Mouse (Mus musculus) bone marrow, adult 2 months (tissue): ENCODE measurements around the gene Gm8439. TPM values are rescaled to one million over a fixed set of nuclear protein-coding genes. Genes with fewer than 3 reads are reported as not detected.
A peak's percentile ranks its signal among the peaks of the same experiment; 100 is the strongest.

ENCODE experiments used
- H3K27ac ChIP-seq: fragments of 200-500 bp; 2 replicates; pipeline ENCODE4 v1.5.1; 2012; ENCODE audit warnings: low read depth, mild to moderate bottlenecking, control low read depth, inconsistent platforms, low read length; ENCODE audit not compliant: control insufficient read depth, poor library complexity, insufficient read depth
- H3K4me1 ChIP-seq: fragments of 200-500 bp; 2 replicates; pipeline ENCODE4 v1.6.1; 2011; ENCODE audit warnings: low read length; ENCODE audit not compliant: control insufficient read depth, insufficient read depth
- H3K4me3 ChIP-seq: fragments of 200-500 bp; replicated peaks from 2 replicates; pipeline ENCODE3; 2011; ENCODE audit warnings: mild to moderate bottlenecking, low read depth, low read length, control low read depth; ENCODE audit not compliant: control insufficient read depth
- CTCF ChIP-seq: fragments of 200-500 bp; IDR thresholded peaks from 2 replicates; pipeline ENCODE4 v1.5.1; 2011; ENCODE audit warnings: low read length, control low read depth; ENCODE audit not compliant: control insufficient read depth, insufficient read depth
- POLR2A ChIP-seq: fragments of 200-500 bp; IDR thresholded peaks from 2 replicates; pipeline ENCODE4 v1.6.1; 2011; ENCODE audit warnings: low read depth, mild to moderate bottlenecking, control low read depth, low read length, borderline replicate concordance; ENCODE audit not compliant: control insufficient read depth
- WGBS: fragments of 180-500 bp; shearing (Covaris S2); methylation state at CpG from one replicate; pipeline ENCODE4 v1.1.7; 2018; 5-methylcytosine and 5-hydroxymethylcytosine counted together
- polyA plus RNA-seq: library from polyadenylated mRNA; stranded (reverse); fragments of >200 nt; gene quantifications from 2 replicates; pipeline ENCODE4 v1.2.4, GENCODE M21; 2011; ENCODE audit warnings: low replicate concordance; ENCODE audit not compliant: missing spikeins, insufficient read depth, insufficient read length

Gene Gm8439
- polyA plus RNA-seq, 1 experiment: not detected

GRCm38 (mm10) chr4:120615528-120616081, 27.1 kb downstream of the Gm8439 start:
- Histone ChIP-seq H3K4me1 (no peaks in the 10 kb centered on the region; the same call in 1 of the 2 replicates), H3K4me3 (no peak overlapping the region), H3K27ac (no peak overlapping the region)
- WGBS: 71% methylated on average over 10 of the region's 10 CpGs
- TF ChIP-seq CTCF (no peak), POLR2A (no peak)

- Histone ChIP-seq H3K4me3 (no peak overlapping the region), H3K27ac (no peak overlapping the region), H3K4me1 (no peaks in the 10 kb centered on the region; the same call in 1 of the 2 replicates)
- WGBS: 86% methylated on average over 13 of the region's 13 CpGs
- TF ChIP-seq CTCF (no peak), POLR2A (no peak)
Measured at GRCm38 (mm10) chr4:120616199-120617025, 27.9 kb downstream of the Gm8439 start.

- TF ChIP-seq CTCF (no peak), POLR2A (no peak)
- Histone ChIP-seq H3K4me1 (peaks cover 2% of the 10 kb centered on the region), H3K4me3 (no peak overlapping the region), H3K27ac (no peak overlapping the region)
- WGBS: 70% methylated on average over 6 of the region's 6 CpGs
Measured at GRCm38 (mm10) chr4:120627728-120628127, 39.2 kb downstream of the Gm8439 start.

- Histone ChIP-seq H3K27ac (peak overlapping the region; percentile 51; the same call in 1 of the 2 replicates), H3K4me1 (peaks cover 2% of the 10 kb centered on the region)
- 56% methylated on average over 8 of the region's 8 CpGs for WGBS
Measured at GRCm38 (mm10) chr4:120630218-120630931, 41.8 kb downstream of the Gm8439 start.

GRCm38 (mm10) chr4:120631828-120632227, 43.3 kb downstream of the Gm8439 start:
- TF ChIP-seq CTCF: no peak
- 0 out of 2 replicates have a peak, but pooled peaks have one; percentile 14 for TF ChIP-seq POLR2A
- no peak overlapping the region for H3K4me3 ChIP-seq
- WGBS: 59% methylated on average over 6 of the region's 6 CpGs
- H3K27ac ChIP-seq: peak overlapping the region; percentile 69
- H3K4me1 ChIP-seq: peaks cover 2% of the 10 kb centered on the region

More at GRCm38 (mm10) chr4:120630218-120630931, 41.8 kb downstream of the Gm8439 start:
- no peak for TF ChIP-seq CTCF
- no peak for TF ChIP-seq POLR2A
- H3K4me3 ChIP-seq: no peak overlapping the region

- no peak for TF ChIP-seq POLR2A
- TF ChIP-seq CTCF: no peak
- H3K4me3 ChIP-seq: no peak overlapping the region
- WGBS: 64% methylated on average over 2 of the region's 2 CpGs
- peaks cover 2% of the 10 kb centered on the region for H3K4me1 ChIP-seq
- no peak overlapping the region for H3K27ac ChIP-seq
Measured at GRCm38 (mm10) chr4:120635351-120635750, 46.8 kb downstream of the Gm8439 start.

GRCm38 (mm10) chr4:120641946-120642345, 53.4 kb downstream of the Gm8439 start:
- Histone ChIP-seq H3K4me1 (no peaks in the 10 kb centered on the region), H3K27ac (no peak overlapping the region), H3K4me3 (no peak overlapping the region)
- no peak for TF ChIP-seq POLR2A
- TF ChIP-seq CTCF: no peak
- 76% methylated on average over 6 of the region's 6 CpGs for WGBS

- no peak for TF ChIP-seq POLR2A
- no peak for TF ChIP-seq CTCF
- no peak overlapping the region for H3K27ac ChIP-seq
- no peaks in the 10 kb centered on the region for H3K4me1 ChIP-seq
- H3K4me3 ChIP-seq: no peak overlapping the region
- 53% methylated on average over 3 of the region's 3 CpGs for WGBS
Measured at GRCm38 (mm10) chr4:120643899-120644298, 55.4 kb downstream of the Gm8439 start.
